Mouse (Mus musculus) fibroblast of lung, adult 2 months (primary cell): Measurements from ENCODE around the gene Trmt2a.

Experiments used
- DNase-seq: peaks from one replicate; pipeline ENCODE4 v3.0.0-alpha.2; 2011; ENCODE audit warnings: low read depth

Gene Trmt2a

DNA sequence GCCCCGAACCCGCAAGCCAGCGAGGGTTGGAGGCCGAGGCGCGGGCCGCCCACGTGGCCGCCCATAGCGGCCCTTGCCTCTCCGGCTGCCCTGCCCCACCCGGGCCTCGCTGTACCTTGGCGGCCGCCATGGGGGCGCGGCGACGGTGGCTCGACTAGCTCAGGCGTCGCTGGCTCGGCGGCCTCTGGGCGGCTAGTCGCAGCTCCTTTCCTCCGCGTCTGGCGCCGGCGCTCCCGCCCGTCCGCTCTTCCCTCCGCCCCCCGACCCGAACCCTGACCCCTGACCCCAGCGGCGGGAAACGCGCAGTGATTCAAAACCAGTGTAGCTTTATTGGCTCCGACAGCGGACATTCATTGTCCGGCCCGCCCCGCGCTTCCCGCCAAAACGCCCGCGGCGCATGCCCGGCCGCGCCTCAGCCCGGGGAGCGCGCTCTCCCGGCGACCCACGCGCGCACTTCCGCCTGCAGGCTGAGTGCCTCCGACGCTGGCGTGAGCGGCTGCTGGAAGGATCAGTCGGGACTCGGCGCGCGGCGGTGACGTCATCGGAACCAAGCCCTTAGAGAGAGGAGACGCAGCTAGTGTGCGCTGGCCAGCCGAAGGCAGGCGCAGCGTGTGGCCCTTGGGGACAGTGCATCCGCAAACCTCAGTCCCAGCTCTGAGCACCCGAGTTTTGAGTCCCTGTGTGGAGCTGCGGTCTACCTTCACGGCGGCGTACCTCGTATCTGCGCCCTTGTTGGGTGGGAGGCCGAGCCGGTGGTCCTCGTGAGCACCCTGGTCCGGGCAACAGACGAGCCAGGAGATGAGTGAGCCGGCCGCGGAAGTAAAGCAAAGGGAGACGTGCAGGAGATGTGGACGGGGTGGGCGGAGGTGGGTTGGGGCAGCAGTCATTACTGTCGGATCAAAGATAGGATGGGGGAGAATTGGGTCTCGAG lies at the start of gene Trmt2a, which contains the start of gene Ranbp1:
Gene Trmt2a (plus strand): TSS at position 247 of the 931 bp plus-strand sequence.
Gene Ranbp1 (minus strand): TSS at position 300 of the 931 bp plus-strand sequence.
- peak; percentile 92 for DNase-seq

DNA sequence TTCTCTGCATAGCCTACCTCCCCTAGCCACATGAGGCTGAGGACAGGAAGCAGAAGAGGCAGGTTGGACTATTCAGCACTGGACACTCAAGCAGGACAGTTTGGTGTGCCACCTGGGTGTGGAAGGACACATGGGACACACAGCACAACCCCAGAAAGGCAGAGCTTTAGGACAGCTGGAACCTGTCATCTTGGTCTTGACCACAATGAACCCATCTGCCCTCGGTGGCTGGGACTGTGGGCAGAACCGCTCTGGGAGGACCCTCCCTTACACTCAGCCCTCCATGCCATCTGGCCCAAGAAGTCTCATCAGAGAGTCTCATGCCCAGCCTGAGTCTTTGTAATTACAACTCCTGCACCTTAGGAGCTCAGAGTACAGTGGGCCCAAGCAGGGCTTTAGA lies 48.4 kb upstream of the Trmt2a start:
- DNase-seq: no peak

DNA sequence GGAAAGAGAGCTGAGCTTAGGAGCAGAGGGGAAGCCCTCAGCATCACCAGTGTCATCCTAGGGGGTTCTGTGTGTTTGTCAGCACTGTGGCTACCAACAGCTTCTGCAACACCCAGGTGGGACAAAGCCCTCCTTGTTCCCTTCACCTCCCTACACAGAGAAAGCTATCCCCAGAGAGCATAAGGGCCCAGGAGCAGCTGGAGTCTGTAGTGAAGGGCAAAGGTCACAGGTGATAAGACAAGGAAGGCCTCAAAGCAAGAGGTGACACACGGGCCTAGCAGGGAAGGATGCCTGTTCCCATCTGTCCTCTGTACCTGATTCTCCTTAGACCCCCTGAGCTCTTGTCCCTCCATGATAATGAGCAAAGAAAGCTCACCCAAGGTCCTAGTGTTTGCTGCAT lies 46.9 kb upstream of the Trmt2a start:
- no peak for DNase-seq

DNA sequence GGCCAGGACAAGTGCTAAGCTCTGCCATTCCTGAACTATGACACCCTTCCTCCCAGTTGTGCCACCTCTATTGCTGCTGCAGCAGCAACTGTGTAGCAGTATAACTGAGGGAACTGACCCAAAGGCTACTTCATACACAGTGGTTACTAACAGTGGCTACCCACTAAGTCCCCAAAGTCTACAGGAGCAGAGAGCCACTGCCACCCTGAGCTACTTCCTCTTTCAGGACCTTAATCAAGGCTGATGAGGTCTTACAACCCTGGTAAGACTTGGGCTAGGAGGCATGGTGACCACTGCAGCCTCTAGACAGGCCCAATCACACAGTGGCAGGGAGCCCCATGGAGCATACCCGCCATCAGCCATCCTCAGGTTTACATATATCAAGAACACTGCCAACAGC lies 46.4 kb upstream of the Trmt2a start:
- DNase-seq: no peak

GRCm38 (mm10) chr16:18203430-18204091 lies 44.9 kb upstream of the Trmt2a start:
- no peak for DNase-seq

DNA sequence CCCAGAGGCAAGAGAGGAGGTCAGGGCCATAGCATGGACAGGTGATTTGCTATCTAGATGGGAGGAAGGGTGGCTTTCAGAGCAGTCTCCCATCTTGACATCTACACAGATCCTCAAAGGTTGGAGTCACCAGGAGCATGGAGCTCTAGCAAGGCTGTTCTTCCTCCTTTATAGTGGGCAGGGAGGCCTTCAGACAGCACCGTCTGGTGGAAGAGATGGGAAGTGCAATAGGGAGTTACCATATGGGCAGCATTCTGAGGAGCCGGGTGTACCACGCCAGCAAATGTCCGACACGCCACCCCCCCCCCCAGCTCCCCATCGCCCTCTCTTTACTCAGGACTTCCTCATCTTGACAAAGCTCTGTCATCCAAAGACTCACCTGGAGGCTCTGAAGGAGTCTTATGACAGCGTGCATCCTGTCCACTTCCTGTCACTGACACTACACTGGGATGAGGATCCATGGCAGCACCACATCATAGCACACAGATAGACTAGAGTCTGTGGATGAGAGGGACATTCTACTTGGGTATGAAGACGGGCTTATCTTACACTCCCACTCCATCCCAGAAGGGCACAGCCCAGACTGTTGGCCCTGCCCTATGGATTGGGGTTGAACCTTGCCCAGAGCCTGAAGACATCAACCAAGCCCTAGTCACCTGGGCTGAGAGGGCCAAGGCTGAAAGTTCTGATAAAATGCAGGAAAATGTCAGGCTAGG lies 37.6 kb upstream of the Trmt2a start:
- DNase-seq: no peak

DNA sequence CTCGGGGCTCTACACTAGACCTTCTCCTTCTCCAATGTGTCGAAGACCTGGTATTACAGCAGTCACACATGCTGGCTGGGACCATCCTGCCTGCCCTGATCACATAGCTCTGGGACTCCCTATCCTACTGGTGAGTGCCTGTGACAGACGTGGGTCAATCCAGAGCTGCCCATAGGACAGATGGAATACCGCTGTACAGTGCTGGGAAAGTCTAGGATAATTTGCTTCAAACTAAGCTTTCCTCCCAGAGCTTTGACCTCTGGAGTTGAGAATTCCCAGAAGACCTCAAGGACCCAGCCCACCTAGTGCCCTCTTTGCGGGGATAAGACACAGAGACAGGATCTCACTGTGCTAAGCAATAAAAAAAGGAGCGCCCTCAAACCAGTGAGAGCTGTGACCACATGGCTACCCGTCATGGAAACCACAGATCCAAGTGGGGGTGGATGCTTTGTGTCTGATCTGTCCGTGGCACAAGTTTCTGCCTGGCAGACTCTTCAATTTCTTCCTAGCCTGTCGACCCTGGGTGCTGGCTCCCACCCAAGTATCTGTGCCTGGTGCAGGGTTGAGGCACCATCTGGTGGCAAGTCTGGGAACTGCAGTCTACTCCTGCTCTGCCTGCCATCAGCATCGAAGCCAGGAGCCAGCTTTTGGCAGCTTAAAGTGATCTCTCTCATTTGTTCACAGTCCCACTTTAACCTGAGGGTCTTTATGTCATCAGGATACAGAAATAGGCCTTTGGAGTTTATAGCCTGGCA lies 36.9 kb upstream of the Trmt2a start:
- no peak for DNase-seq

DNA sequence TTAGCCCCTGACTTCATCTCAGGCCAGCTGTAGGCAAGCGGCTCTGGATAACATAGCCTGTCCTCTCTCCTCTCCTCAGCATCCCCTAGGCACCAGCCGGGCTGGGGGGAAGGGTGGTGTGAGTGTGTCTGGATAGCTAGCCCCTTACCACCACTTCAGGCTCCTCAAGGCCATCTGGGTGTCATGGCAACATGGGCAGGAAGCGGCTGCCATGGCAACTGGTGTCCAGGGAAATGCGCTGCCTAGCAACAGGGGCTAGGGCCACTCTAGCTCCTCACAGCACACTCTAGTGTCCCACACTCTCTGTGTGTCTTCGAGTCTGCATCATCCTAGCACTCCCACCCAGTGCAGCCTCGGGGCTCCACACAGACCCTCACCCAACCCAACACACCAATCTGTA lies 34.8 kb upstream of the Trmt2a start:
- DNase-seq: no peak

GRCm38 (mm10) chr16:18214858-18215257 lies 33.6 kb upstream of the Trmt2a start:
- DNase-seq: no peak

DNA sequence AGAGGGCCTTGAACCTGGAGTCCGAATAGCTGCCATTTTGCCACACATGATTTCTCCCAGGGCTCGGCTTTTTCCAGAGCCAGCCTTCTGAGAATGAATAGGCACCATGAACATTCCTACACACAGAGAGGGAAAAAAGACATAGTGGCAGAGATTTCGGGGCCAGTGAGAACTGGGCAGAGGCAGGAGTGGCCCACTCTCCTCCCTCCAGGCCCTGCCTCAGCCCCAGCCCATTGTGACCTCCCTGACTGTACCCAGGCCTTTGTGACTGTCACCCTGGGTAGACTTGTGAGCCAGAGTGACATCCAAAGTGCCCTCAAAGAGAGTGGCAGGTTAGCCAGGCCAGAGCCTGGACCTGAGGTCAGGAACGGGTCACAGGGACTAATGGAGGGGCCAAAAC lies 30.9 kb upstream of the Trmt2a start, which contains the start of gene Ccdc188:
Gene Ccdc188 (plus strand): TSS at position 301 of the 400 bp plus-strand sequence.
- DNase-seq: no peak

DNA sequence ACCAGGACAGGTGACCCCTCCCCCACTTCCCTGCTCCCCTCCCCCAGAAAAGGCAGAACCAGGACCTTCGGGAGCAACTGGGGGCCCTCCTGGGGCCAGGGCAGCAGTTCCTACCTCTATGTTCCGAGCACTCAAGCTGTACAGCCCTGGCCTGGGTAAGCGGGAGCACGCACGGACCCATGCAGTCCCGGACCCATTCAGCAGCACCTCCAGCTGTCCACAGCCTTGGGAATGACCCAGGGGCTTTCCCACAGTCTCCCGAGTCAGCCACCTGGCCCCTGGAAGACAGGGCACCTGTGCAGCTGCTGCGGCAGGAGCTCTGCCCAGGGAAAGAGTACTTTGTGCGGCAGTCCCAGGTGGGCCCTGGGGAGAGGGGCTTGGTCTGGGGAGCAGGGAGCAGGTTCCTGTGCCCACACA lies 29.9 kb upstream of the Trmt2a start:
- no peak for DNase-seq

DNA sequence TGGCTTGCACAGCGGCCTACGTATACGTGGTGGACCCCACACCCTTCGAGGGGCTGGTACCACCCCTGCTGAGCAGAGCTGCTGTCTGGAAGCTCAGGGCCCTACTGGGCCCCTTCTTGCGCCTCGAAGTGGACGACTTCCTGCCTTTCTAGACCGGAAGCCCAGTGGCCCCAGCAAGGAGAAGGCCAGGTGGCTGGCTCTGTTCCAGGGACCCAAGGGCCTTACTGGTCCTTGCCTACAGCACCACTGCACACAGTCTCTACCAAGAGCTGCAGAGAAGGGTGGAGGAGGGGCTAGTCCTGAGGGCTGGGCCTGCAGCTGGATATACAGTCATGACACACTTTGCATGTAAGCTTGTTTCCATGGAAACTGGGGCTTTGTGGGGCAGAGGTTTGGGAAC lies 28.5 kb upstream of the Trmt2a start:
- DNase-seq: no peak

DNA sequence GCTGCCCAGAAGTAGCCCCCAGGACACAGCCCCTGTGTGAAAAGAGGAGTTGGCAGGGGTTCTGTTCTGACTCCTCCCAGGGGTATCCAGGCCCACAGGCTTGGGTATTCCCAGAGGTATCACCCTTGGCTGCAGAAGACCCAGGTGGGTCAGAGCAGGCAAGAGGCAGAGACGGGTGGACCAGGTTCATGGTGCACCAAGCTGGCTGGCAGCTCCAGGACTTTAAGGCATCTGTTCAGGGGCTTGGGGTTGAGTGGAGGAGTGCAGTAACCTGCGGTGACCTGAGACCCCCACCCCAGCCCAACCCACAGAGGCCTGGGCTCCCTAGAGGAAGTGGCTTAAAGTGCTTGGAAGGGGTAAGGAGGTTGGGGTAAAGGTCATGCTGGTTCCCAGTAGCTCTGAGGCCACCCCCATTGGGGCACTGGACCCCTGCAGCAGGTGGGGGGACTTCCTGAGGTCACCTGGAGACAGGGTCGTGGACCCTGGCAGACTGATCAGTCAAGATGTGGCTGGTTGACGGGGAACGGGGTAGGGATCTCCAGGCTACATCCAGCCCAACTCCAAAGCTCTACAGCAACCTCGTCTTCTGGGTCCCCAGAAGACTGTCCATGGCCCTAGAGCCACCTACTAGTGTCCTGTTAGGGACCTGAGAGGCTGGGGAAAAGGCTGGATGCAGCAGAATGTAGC lies 27.5 kb upstream of the Trmt2a start:
- no peak for DNase-seq

DNA sequence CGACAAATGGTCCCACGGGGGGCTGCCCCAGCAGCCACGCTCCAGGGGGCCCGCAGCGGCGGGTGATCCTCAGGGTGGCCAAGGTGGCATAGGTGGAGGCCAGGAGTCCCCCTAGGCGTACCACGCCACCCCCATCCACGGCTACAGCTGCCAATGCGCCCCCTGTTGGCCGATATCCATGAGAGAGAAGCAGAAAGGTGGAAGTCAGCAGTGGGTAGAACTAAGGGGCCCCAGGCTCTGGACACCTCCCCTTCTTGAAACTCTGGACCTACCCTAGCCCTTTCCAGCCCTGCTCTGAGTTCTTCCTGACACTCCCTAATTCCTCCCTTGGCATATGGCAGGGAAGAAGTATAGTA lies 27.0 kb upstream of the Trmt2a start:
- DNase-seq: no peak

GRCm38 (mm10) chr16:18222188-18222587 lies 26.3 kb upstream of the Trmt2a start:
- no peak for DNase-seq

DNA sequence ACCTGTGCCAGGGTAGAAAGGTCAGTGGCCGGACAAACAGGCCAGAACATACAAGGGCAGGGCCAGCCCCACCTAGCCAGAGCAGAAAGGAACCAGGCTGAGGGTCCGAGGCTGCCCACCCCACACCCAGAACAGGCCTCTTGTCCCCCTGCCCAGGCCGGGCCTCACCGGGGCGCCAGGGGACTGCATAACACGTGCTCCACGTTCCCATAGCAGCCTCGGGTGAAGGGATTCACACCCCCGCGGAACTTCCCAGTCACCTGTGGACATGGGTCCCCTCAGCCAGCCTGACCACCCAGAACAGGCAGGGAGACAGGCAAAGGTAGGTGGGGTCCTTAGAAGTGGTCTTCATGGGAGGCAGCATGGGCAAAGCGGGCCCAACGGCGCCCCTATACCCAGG lies 21.3 kb upstream of the Trmt2a start:
- DNase-seq: no peak

GRCm38 (mm10) chr16:18227897-18228422 lies 20.5 kb upstream of the Trmt2a start:
- DNase-seq: no peak

DNA sequence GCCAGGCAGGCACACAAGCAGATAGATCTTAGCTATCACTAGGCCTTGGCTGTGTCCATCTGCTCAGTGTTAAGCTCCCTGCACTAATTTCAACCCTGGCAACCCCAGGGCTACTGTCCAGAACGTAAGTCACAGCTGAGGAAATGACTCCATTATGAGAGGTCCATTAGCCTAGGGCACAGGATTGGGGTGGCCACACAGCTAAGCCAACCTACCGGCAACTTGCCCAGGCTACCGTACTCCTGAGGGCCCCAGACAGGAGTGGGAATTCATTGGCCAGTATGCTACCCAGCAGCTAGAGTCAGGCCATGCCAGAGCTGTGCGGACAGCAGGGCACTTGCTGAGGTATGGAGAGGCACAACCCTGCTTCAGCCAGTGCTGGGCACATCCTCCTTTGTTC lies 19.6 kb upstream of the Trmt2a start:
- no peak for DNase-seq

- DNase-seq: no peak
These were observed 18.9 kb upstream of the Trmt2a start for GRCm38 (mm10) chr16:18229622-18230021.

- DNase-seq: no peak
These were observed 17.9 kb upstream of the Trmt2a start for GRCm38 (mm10) chr16:18230617-18231016.

GRCm38 (mm10) chr16:18231047-18231446 lies 17.4 kb upstream of the Trmt2a start:
- DNase-seq: no peak
